Mouse (Mus musculus): ENCODE results near the gene Atp6v1e2. TPM values are rescaled to one million over a fixed set of nuclear protein-coding genes. Genes with fewer than 3 reads are reported as not detected.
A peak's percentile ranks its signal among the peaks of the same experiment; 100 is the strongest.

The Atp6v1e2 gene
- polyA plus RNA-seq (2014; fragmentation: Nextera tagmentation; extraction: Ambion mirVana) = not detected in 2 replicates

DNA sequence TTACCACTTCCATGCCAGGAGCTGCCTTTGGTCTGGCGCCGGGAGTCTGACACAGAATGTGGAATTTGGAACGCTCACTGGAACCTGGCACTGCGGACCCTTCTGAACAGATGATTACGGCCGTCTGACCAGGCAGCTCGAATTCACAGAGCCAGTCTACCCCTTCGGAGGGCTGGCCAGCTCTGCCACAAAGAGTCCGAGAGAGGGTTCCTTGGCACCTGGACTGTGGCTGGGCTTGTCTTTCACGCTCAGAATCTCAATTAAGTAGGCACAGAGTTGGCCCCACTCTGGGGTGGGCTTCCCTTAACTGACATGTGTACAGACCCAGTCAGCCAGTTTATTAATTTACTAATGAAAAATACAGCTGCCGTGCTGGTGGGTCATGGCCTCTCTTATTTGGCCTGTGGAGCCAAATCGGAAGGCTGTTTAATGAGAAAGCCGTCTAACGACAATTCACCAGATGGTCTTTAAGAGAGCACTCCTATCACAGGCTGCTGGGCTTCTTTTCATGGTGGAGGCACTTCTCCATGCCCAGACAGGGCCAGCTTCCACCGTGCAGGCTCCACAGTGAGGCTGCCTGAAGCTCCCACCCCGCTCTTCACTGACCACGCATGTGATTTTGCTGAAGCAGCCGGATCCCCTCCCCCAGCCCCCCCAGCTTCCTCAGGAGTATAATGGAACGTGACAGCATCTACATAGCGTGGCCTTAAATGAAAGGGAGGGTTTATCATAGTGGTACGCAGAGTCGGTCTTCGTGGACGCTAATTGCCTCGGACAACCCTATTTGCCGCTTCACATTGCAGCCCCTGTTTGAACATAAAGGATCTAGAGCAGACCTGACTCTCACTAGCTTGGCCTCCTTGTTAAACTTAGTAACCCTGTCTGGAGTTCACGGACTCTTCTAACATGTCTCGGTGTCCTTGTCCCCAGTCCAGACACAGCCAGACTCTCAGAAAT, at the start of gene Atp6v1e2:
Atp6v1e2 (minus strand) TSS at position 58 of the 957 bp plus-strand sequence.
- Histone ChIP-seq H3K27ac (replicated peaks; ENCODE audit: low read depth, low read length) (peak within 1 kb of the TSS; percentile 4; the same call in 1 of the 2 replicates), H3K36me3 (ENCODE audit: control insufficient read depth, insufficient read depth, low read length) (no peaks in the 10 kb centered on the region), H3K4me2 (ENCODE audit: low read length) (no peak within 1 kb of the TSS), H3K9ac (replicated peaks; ENCODE audit: low read length) (no peak within 1 kb of the TSS), H3K27me3 (ENCODE audit: control insufficient read depth, insufficient read depth, low read length) (no peaks in the 10 kb centered on the region), H3K4me1 (ENCODE audit: control insufficient read depth, insufficient read depth, low read length) (peaks cover 11% of the 10 kb centered on the region; the same call in 1 of the 2 replicates), H3K9me3 (ENCODE audit: control insufficient read depth, low read length) (no peaks in the 10 kb centered on the region), H3K4me3 (replicated peaks; ENCODE audit: low read depth, low read length) (no peak within 1 kb of the TSS)
- DNase-seq (peak; percentile 40), ATAC-seq (ENCODE audit: low FRiP score, low TSS enrichment) (peak; percentile 31)
- 45% methylated on average over 28 of the region's 28 CpGs for WGBS

DNA sequence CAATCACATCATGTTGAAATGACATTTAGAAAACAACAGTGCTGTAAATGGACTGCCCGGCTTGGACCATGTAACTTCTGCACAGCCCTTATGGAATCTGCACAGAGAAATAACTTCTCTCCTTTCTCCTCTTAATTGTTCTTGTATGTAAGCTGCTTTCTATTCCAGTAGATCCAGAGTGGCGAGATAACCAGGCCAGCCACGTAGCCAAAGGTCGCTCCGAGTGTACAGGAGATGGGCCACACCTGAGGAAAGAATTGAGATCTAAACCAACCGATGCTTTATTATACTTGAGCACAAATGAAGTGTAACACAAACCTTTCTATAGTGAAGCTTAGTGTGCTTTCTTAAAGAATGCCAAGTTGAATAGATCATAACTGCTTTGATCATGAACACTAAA, 49.6 kb upstream of the Atp6v1e2 start:
- Histone ChIP-seq H3K4me3 (replicated peaks; ENCODE audit: low read depth, low read length) (no peak overlapping the region), H3K36me3 (ENCODE audit: control insufficient read depth, insufficient read depth, low read length) (peaks cover 7% of the 10 kb centered on the region), H3K4me2 (ENCODE audit: low read length) (no peak overlapping the region), H3K4me1 (ENCODE audit: control insufficient read depth, insufficient read depth, low read length) (no peaks in the 10 kb centered on the region), H3K27ac (replicated peaks; ENCODE audit: low read depth, low read length) (no peak overlapping the region), H3K9ac (replicated peaks; ENCODE audit: low read length) (no peak overlapping the region), H3K9me3 (ENCODE audit: control insufficient read depth, low read length) (no peaks in the 10 kb centered on the region), H3K27me3 (ENCODE audit: control insufficient read depth, insufficient read depth, low read length) (no peaks in the 10 kb centered on the region)
- DNase-seq = no peak
- ATAC-seq (ENCODE audit: low FRiP score, low TSS enrichment) = no peak
- WGBS = 94% methylated on average over 6 of the region's 6 CpGs

- WGBS = 93% methylated on average over 8 of the region's 8 CpGs
- Histone ChIP-seq H3K9me3 (ENCODE audit: control insufficient read depth, low read length) (no peaks in the 10 kb centered on the region), H3K36me3 (ENCODE audit: control insufficient read depth, insufficient read depth, low read length) (no peaks in the 10 kb centered on the region), H3K4me3 (replicated peaks; ENCODE audit: low read depth, low read length) (no peak overlapping the region), H3K9ac (replicated peaks; ENCODE audit: low read length) (no peak overlapping the region), H3K27ac (replicated peaks; ENCODE audit: low read depth, low read length) (no peak overlapping the region), H3K27me3 (ENCODE audit: control insufficient read depth, insufficient read depth, low read length) (no peaks in the 10 kb centered on the region), H3K4me1 (ENCODE audit: control insufficient read depth, insufficient read depth, low read length) (peaks cover 8% of the 10 kb centered on the region), H3K4me2 (ENCODE audit: low read length) (no peak overlapping the region)
- DNase-seq (no peak), ATAC-seq (ENCODE audit: low FRiP score, low TSS enrichment) (no peak)
Observed at GRCm38 (mm10) chr17:86991306-86991705, 43.6 kb upstream of the Atp6v1e2 start.

- Histone ChIP-seq H3K27me3 (ENCODE audit: control insufficient read depth, insufficient read depth, low read length) (no peaks in the 10 kb centered on the region), H3K27ac (replicated peaks; ENCODE audit: low read depth, low read length) (no peak overlapping the region), H3K4me2 (ENCODE audit: low read length) (no peak overlapping the region), H3K36me3 (ENCODE audit: control insufficient read depth, insufficient read depth, low read length) (no peaks in the 10 kb centered on the region), H3K9me3 (ENCODE audit: control insufficient read depth, low read length) (no peaks in the 10 kb centered on the region), H3K4me1 (ENCODE audit: control insufficient read depth, insufficient read depth, low read length) (peaks cover 12% of the 10 kb centered on the region), H3K9ac (replicated peaks; ENCODE audit: low read length) (no peak overlapping the region), H3K4me3 (replicated peaks; ENCODE audit: low read depth, low read length) (no peak overlapping the region)
- DNase-seq (peak; percentile 51), ATAC-seq (ENCODE audit: low FRiP score, low TSS enrichment) (peak; percentile 76)
- 21% methylated on average over 6 of the region's 6 CpGs for WGBS
Observed at GRCm38 (mm10) chr17:86988601-86989184, 41.0 kb upstream of the Atp6v1e2 start.

DNA sequence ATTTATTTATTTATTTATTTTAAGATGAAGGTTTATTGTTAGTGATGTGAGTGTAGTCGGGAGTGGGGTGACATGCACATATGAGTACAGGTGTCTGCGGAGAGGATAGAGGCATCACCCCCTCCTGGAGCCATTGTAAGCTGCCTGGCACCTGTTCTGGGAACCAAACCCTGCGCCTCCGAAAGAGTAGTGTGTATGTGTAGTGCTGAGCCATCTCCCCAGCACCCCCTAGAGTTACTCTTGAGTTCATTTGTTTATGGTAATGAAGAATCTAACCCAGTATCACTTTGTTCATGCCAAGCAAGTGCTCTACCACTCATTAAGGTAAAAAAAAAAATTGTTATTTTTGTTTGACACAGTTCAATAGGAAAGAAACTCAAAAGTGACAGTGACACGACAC, 40.5 kb upstream of the Atp6v1e2 start:
- peaks cover 12% of the 10 kb centered on the region for H3K4me1 ChIP-seq (ENCODE audit: control insufficient read depth, insufficient read depth, low read length)
- no peaks in the 10 kb centered on the region for H3K27me3 ChIP-seq (ENCODE audit: control insufficient read depth, insufficient read depth, low read length)
- H3K4me3 ChIP-seq (replicated peaks; ENCODE audit: low read depth, low read length) = no peak overlapping the region
- no peak overlapping the region for H3K9ac ChIP-seq (replicated peaks; ENCODE audit: low read length)
- H3K4me2 ChIP-seq (ENCODE audit: low read length) = no peak overlapping the region
- no peak overlapping the region for H3K27ac ChIP-seq (replicated peaks; ENCODE audit: low read depth, low read length)
- peak; percentile 31 for DNase-seq
- H3K36me3 ChIP-seq (ENCODE audit: control insufficient read depth, insufficient read depth, low read length) = no peaks in the 10 kb centered on the region
- WGBS = 49% methylated on average over 5 of the region's 5 CpGs
- no peaks in the 10 kb centered on the region for H3K9me3 ChIP-seq (ENCODE audit: control insufficient read depth, low read length)
- peak; percentile 54; the same call in 1 of the 2 replicates for ATAC-seq (ENCODE audit: low FRiP score, low TSS enrichment)

- Histone ChIP-seq H3K27me3 (ENCODE audit: control insufficient read depth, insufficient read depth, low read length) (no peaks in the 10 kb centered on the region), H3K4me1 (ENCODE audit: control insufficient read depth, insufficient read depth, low read length) (peaks cover 12% of the 10 kb centered on the region), H3K9me3 (ENCODE audit: control insufficient read depth, low read length) (no peaks in the 10 kb centered on the region), H3K4me2 (ENCODE audit: low read length) (peak overlapping the region; percentile 11; the same call in 1 of the 2 replicates), H3K4me3 (replicated peaks; ENCODE audit: low read depth, low read length) (no peak overlapping the region), H3K27ac (replicated peaks; ENCODE audit: low read depth, low read length) (peak overlapping the region; percentile 60), H3K36me3 (ENCODE audit: control insufficient read depth, insufficient read depth, low read length) (no peaks in the 10 kb centered on the region), H3K9ac (replicated peaks; ENCODE audit: low read length) (no peak overlapping the region; the same call in 1 of the 2 replicates)
- ATAC-seq (ENCODE audit: low FRiP score, low TSS enrichment) (no peak), DNase-seq (peak; percentile 59)
- WGBS = 25% methylated on average over 17 of the region's 17 CpGs
Observed at GRCm38 (mm10) chr17:86986449-86987138, 38.9 kb upstream of the Atp6v1e2 start.

- H3K27me3 ChIP-seq (ENCODE audit: control insufficient read depth, insufficient read depth, low read length) = no peaks in the 10 kb centered on the region
- H3K9me3 ChIP-seq (ENCODE audit: control insufficient read depth, low read length) = no peaks in the 10 kb centered on the region
- WGBS = 61% methylated on average over 9 of the region's 9 CpGs
- ATAC-seq (ENCODE audit: low FRiP score, low TSS enrichment) (no peak), DNase-seq (no peak)
- H3K4me3 ChIP-seq (replicated peaks; ENCODE audit: low read depth, low read length) = no peak overlapping the region
- H3K36me3 ChIP-seq (ENCODE audit: control insufficient read depth, insufficient read depth, low read length) = peaks cover 3% of the 10 kb centered on the region; the same call in 1 of the 2 replicates
- no peak overlapping the region for H3K9ac ChIP-seq (replicated peaks; ENCODE audit: low read length)
- no peak overlapping the region for H3K27ac ChIP-seq (replicated peaks; ENCODE audit: low read depth, low read length)
- H3K4me2 ChIP-seq (ENCODE audit: low read length) = no peak overlapping the region
- H3K4me1 ChIP-seq (ENCODE audit: control insufficient read depth, insufficient read depth, low read length) = peaks cover 12% of the 10 kb centered on the region
Observed at GRCm38 (mm10) chr17:86982497-86982896, 34.8 kb upstream of the Atp6v1e2 start.

DNA sequence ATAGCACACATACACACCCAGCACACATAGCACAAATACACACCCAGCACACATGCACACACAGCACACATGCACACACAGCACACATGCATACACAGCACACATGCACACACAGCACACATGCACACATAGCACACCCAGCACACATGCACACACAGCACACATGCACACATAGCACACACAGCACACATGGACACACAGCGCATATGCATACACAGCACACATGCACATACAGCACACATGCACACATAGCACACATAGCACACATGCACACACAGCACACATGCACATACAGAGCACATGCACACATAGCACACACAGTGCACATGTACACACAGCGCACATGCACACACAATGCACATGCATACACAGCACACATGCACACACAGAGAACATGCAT, 34.0 kb upstream of the Atp6v1e2 start:
- peaks cover 3% of the 10 kb centered on the region; the same call in 1 of the 2 replicates for H3K36me3 ChIP-seq (ENCODE audit: control insufficient read depth, insufficient read depth, low read length)
- no peak overlapping the region for H3K27ac ChIP-seq (replicated peaks; ENCODE audit: low read depth, low read length)
- ATAC-seq (ENCODE audit: low FRiP score, low TSS enrichment) (no peak), DNase-seq (no peak)
- WGBS = 100% methylated on average over 2 of the region's 2 CpGs
- no peak overlapping the region for H3K9ac ChIP-seq (replicated peaks; ENCODE audit: low read length)
- H3K27me3 ChIP-seq (ENCODE audit: control insufficient read depth, insufficient read depth, low read length) = no peaks in the 10 kb centered on the region
- no peak overlapping the region for H3K4me2 ChIP-seq (ENCODE audit: low read length)
- no peaks in the 10 kb centered on the region for H3K9me3 ChIP-seq (ENCODE audit: control insufficient read depth, low read length)
- H3K4me1 ChIP-seq (ENCODE audit: control insufficient read depth, insufficient read depth, low read length) = peaks cover 8% of the 10 kb centered on the region
- no peak overlapping the region for H3K4me3 ChIP-seq (replicated peaks; ENCODE audit: low read depth, low read length)
